Mouse (Mus musculus) midbrain, postnatal 0 days (tissue): ENCODE measurements around the gene Mboat1. TPM values are rescaled to one million over a fixed set of nuclear protein-coding genes. Genes with fewer than 3 reads are reported as not detected.

ENCODE experiments used
- ATAC-seq: fragments of 200-750 bp; cut with Nextera tagmentation; 2 replicates; pipeline ENCODE4 v1.8.0; 2017; ENCODE audit warnings: moderate number of reproducible peaks, mild to moderate bottlenecking, moderate TSS enrichment, moderate library complexity; ENCODE audit not compliant: low FRiP score
- DNase-seq: peaks from one replicate; pipeline ENCODE4 v3.0.0-alpha.2; 2015; ENCODE audit warnings: low spot score
- H3K27ac ChIP-seq: fragments of 300-500 bp; sonication (generic); 2 replicates; pipeline ENCODE4 v1.5.1; 2014; ENCODE audit warnings: low read depth, mild to moderate bottlenecking, low read length, mixed read lengths
- H3K27me3 ChIP-seq: fragments of 300-500 bp; sonication (generic); 2 replicates; pipeline ENCODE4 v1.6.1; 2014; ENCODE audit warnings: low read length, control low read depth, mixed read lengths; ENCODE audit not compliant: insufficient read depth
- H3K36me3 ChIP-seq: fragments of 300-500 bp; sonication (generic); 2 replicates; pipeline ENCODE4 v1.6.1; 2014; ENCODE audit warnings: low read length, control low read depth, mixed read lengths; ENCODE audit not compliant: insufficient read depth
- H3K4me1 ChIP-seq: fragments of 300-500 bp; sonication (generic); 2 replicates; pipeline ENCODE4 v1.6.1; 2014; ENCODE audit warnings: mild to moderate bottlenecking, control low read depth, antibody characterized with exemption, low read length, mixed read lengths; ENCODE audit not compliant: insufficient read depth
- H3K4me2 ChIP-seq: fragments of 300-500 bp; sonication (generic); 2 replicates; pipeline ENCODE4 v1.6.1; 2014; ENCODE audit warnings: low read depth, mild to moderate bottlenecking, low read length, mixed read lengths; ENCODE audit not compliant: poor library complexity, severe bottlenecking
- H3K4me3 ChIP-seq: fragments of 300-500 bp; sonication (generic); 2 replicates; pipeline ENCODE4 v1.5.1; 2014; ENCODE audit warnings: low read depth, mild to moderate bottlenecking, low read length, moderate library complexity
- H3K9ac ChIP-seq: fragments of 300-500 bp; sonication (generic); replicated peaks from 2 replicates; pipeline ENCODE4 v1.6.1; 2014; ENCODE audit warnings: mild to moderate bottlenecking, low read length, moderate library complexity, mixed read lengths; ENCODE audit not compliant: poor library complexity, severe bottlenecking
- H3K9me3 ChIP-seq: fragments of 300-500 bp; sonication (generic); 2 replicates; pipeline ENCODE4 v1.6.1; 2016; ENCODE audit warnings: low read length, control low read depth
- CTCF ChIP-seq: IDR thresholded peaks from 2 replicates; pipeline ENCODE4 v1.5.1; 2016; ENCODE audit warnings: antibody characterized with exemption, mild to moderate bottlenecking
- WGBS: fragments of 180-500 bp; shearing (Covaris S2); extraction: QIAGEN DNeasy Blood & Tissue Kit; methylation state at CpG from one replicate; pipeline ENCODE4 v1.1.7; 2014; 5-methylcytosine and 5-hydroxymethylcytosine counted together
- polyA plus RNA-seq: library from polyadenylated mRNA; unstranded; fragments of >200 nt; fragmentation: Nextera tagmentation; extraction: Ambion mirVana; gene quantifications from 2 replicates; pipeline ENCODE4 v1.2.1, GENCODE M21; 2015
- total RNA-seq: library from RNA; depleted of rRNA; stranded (reverse); fragments of >200 nt; gene quantifications from 2 replicates; pipeline ENCODE4 v1.2.3, GENCODE M21; 2014

Gene Mboat1
- total and polyA plus RNA-seq, 2 experiments from 2014 or later = 1.4 to 1.7 TPM

- Histone ChIP-seq H3K9me3 (no peaks in the 10 kb centered on the region), H3K4me1 (no peaks in the 10 kb centered on the region), H3K27ac (no peak overlapping the region), H3K27me3 (no peaks in the 10 kb centered on the region), H3K4me2 (no peak overlapping the region), H3K9ac (no peak overlapping the region), H3K4me3 (no peak overlapping the region), H3K36me3 (no peaks in the 10 kb centered on the region)
- DNase-seq (no peak), ATAC-seq (no peak)
- TF ChIP-seq CTCF = no peak
- WGBS = 73% methylated on average over 6 of the region's 6 CpGs
These were observed 33.8 kb downstream of the Mboat1 start for GRCm38 (mm10) chr13:30170061-30170460.

- H3K4me3 ChIP-seq = no peak overlapping the region
- WGBS = over 99% methylated on average over 4 of the region's 4 CpGs
- no peak overlapping the region for H3K27ac ChIP-seq
- H3K9ac ChIP-seq = no peak overlapping the region
- H3K27me3 ChIP-seq = no peaks in the 10 kb centered on the region
- no peaks in the 10 kb centered on the region for H3K36me3 ChIP-seq
- TF ChIP-seq CTCF = no peak
- DNase-seq = no peak
- H3K4me2 ChIP-seq = no peak overlapping the region
- H3K9me3 ChIP-seq = no peaks in the 10 kb centered on the region
- ATAC-seq = no peak
- H3K4me1 ChIP-seq = no peaks in the 10 kb centered on the region
These were observed 38.3 kb downstream of the Mboat1 start for GRCm38 (mm10) chr13:30174586-30174985.

GRCm38 (mm10) chr13:30177356-30177755 is 41.1 kb downstream of the Mboat1 start:
- Histone ChIP-seq H3K4me1 (no peaks in the 10 kb centered on the region), H3K9me3 (no peaks in the 10 kb centered on the region), H3K27me3 (no peaks in the 10 kb centered on the region), H3K27ac (no peak overlapping the region), H3K4me3 (no peak overlapping the region), H3K4me2 (no peak overlapping the region), H3K9ac (no peak overlapping the region), H3K36me3 (no peaks in the 10 kb centered on the region)
- DNase-seq (no peak), ATAC-seq (no peak)
- WGBS = 77% methylated on average over 6 of the region's 6 CpGs
- TF ChIP-seq CTCF = no peak

GRCm38 (mm10) chr13:30185549-30185948 is 49.3 kb downstream of the Mboat1 start:
- no peaks in the 10 kb centered on the region for H3K9me3 ChIP-seq
- H3K4me2 ChIP-seq = no peak overlapping the region
- no peaks in the 10 kb centered on the region for H3K27me3 ChIP-seq
- no peak for ATAC-seq
- WGBS = 42% methylated on average over 6 of the region's 6 CpGs
- no peak overlapping the region for H3K4me3 ChIP-seq
- H3K27ac ChIP-seq = no peak overlapping the region
- no peak for DNase-seq
- no peaks in the 10 kb centered on the region for H3K36me3 ChIP-seq
- no peak overlapping the region for H3K9ac ChIP-seq
- no peaks in the 10 kb centered on the region for H3K4me1 ChIP-seq
- no peak for TF ChIP-seq CTCF

- Histone ChIP-seq H3K9me3 (no peaks in the 10 kb centered on the region), H3K27ac (no peak overlapping the region), H3K27me3 (no peaks in the 10 kb centered on the region), H3K4me2 (no peak overlapping the region), H3K9ac (no peak overlapping the region), H3K4me1 (no peaks in the 10 kb centered on the region), H3K36me3 (no peaks in the 10 kb centered on the region), H3K4me3 (no peak overlapping the region)
- DNase-seq (peak; percentile 19), ATAC-seq (0 out of 2 replicates have a peak, but pooled peaks have one; percentile 34)
- no peak for TF ChIP-seq CTCF
- 32% methylated on average over 6 of the region's 6 CpGs for WGBS
These were observed 49.7 kb downstream of the Mboat1 start for GRCm38 (mm10) chr13:30185959-30186358.

GRCm38 (mm10) chr13:30186456-30186855 is 50.2 kb downstream of the Mboat1 start:
- no peaks in the 10 kb centered on the region for H3K36me3 ChIP-seq
- H3K9me3 ChIP-seq = no peaks in the 10 kb centered on the region
- no peak overlapping the region for H3K4me3 ChIP-seq
- H3K4me1 ChIP-seq = no peaks in the 10 kb centered on the region
- peak; percentile 86 for ATAC-seq
- 38% methylated on average over 8 of the region's 8 CpGs for WGBS
- DNase-seq = peak; percentile 77
- no peaks in the 10 kb centered on the region for H3K27me3 ChIP-seq
- TF ChIP-seq CTCF = no peak
- H3K9ac ChIP-seq = no peak overlapping the region
- no peak overlapping the region for H3K4me2 ChIP-seq
- no peak overlapping the region for H3K27ac ChIP-seq
